Comparison of ENCODE assay signal across 8 mouse cellular contexts in the genomic region with DNA sequence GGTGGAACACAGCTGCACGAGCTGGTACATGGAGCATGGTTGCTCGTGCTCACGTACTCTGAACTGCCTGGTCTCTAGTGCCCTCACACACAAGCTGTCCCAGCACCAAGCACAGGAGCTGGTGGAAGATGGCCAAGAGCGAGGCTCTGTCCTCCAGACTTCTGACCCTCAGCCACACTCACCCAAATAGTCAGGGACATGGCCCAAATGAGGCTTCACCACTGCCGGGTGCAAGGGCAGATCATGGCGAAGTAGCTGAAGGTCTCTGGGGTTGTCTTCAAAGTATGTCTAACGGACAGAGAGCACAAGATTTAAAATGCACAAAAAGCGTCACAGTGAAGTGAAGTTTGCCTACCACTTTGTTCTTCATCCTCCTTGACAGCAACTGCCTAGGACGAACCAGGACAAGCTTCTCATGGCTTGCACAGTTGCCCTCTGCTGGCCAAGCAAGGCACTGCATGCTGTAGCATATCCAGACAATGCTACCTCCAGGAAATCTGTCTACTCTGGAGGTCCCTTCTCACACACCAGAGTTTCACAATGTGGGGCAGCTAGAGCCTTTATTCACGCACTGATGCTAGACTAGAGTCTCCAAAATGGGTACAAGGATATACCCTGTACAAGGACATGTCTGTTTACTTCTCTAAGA. TPM values are rescaled to one million over a fixed set of nuclear protein-coding genes. Genes with fewer than 3 reads are reported as not detected.
A peak's percentile ranks its signal among the peaks of the same experiment; 100 is the strongest.
DNase-seq lines count a peak whose midpoint lies in the region; ATAC-seq lines count a peak whose summit lies in the region.

No protein-coding gene starts in this region.

- peak; percentile 87 for ATAC-seq in megakaryocyte, adult 5-6 weeks (ENCODE audit: poor library complexity, severe bottlenecking)

- peak; percentile 54 to 87 for DNase-seq in adrenal gland, adult (ENCODE audit: inconsistent age in 2 of 2, low spot score in 1 of 2)
- no peak for DNase-seq in adrenal gland, adult 8-10 months
- peak; percentile 78 for DNase-seq in adipocyte (ENCODE audit: low spot score)
- peak; percentile 93 for DNase-seq in embryo, embryonic 10 days (ENCODE audit: low spot score)
- DNase-seq in heart, adult 8-10 months (ENCODE audit: low spot score), result peak; percentile 61
- DNase-seq in layer of hippocampus, postnatal 25 days (ENCODE audit: extremely low spot score in 1 of 2, low spot score in 1 of 2), result peak; percentile 51 to 88
- peak; percentile 79 to 85 for DNase-seq in right cerebral cortex, postnatal 10 days (ENCODE audit: low spot score in 2 of 2)

RNA-seq across cellular contexts. Expression of gene Ddx56, which starts 6.0 kb away (rescaled TPM):
- 10 to 100 TPM; 55.2 to 69.7 (median 60.3) TPM for total RNA-seq in adrenal gland, adult 8-10 months (2022)
- 10 to 100 TPM; 22.6 to 23.5 (median 23.0) TPM for total RNA-seq in heart, adult 8-10 months (2022)
- total RNA-seq in layer of hippocampus, postnatal 25 days (2021), result 10 to 100 TPM; 41.4 to 43.1 TPM
- 11.9 and 14.0 TPM in 2 replicates for total RNA-seq in megakaryocyte, adult 5-6 weeks (2015)
- total RNA-seq in megakaryocyte, adult 5-6 weeks (2017), result 12.8 and 12.9 TPM in 2 replicates

RNA-seq across cellular contexts. Expression of gene Tmed4, which starts 13.1 kb away (rescaled TPM):
- 100 to 1,000 TPM; 116 to 136 (median 128) TPM for total RNA-seq in adrenal gland, adult 8-10 months (2022)
- total RNA-seq in heart, adult 8-10 months (2022), result 100 to 1,000 TPM in 2 of 4 experiments, 10 to 100 TPM in 2; 96.9 to 111 (median 102) TPM
- 100 to 1,000 TPM; 102 TPM for total RNA-seq in layer of hippocampus, postnatal 25 days (2021)
- 34.8 and 40.1 TPM in 2 replicates for total RNA-seq in megakaryocyte, adult 5-6 weeks (2015)
- 35.1 and 35.8 TPM in 2 replicates for total RNA-seq in megakaryocyte, adult 5-6 weeks (2017)

RNA-seq across cellular contexts. Expression of gene Ogdh, which starts 29.9 kb away (rescaled TPM):
- 100 to 1,000 TPM; 373 to 593 (median 476) TPM for total RNA-seq in adrenal gland, adult 8-10 months (2022)
- total RNA-seq in heart, adult 8-10 months (2022), result 1,000 to 10,000 TPM; 1,901 to 2,083 (median 1,945) TPM
- total RNA-seq in layer of hippocampus, postnatal 25 days (2021), result 100 to 1,000 TPM; 229 to 239 TPM
- total RNA-seq in megakaryocyte, adult 5-6 weeks (2015), result 92.5 and 99.3 TPM in 2 replicates
- 74.2 and 90.3 TPM in 2 replicates for total RNA-seq in megakaryocyte, adult 5-6 weeks (2017)

RNA-seq across cellular contexts. Expression of gene Npc1l1, which starts 31.6 kb away (rescaled TPM):
- under 1 TPM in 2 of 4 experiments, not detected in 2; 0.13 to 0.15 TPM for total RNA-seq in adrenal gland, adult 8-10 months (2022)
- under 1 TPM in 1 of 4 experiments, not detected in 3; 0.06 TPM for total RNA-seq in heart, adult 8-10 months (2022)
- total RNA-seq in layer of hippocampus, postnatal 25 days (2021), result under 1 TPM; 0.15 to 0.26 TPM
- total RNA-seq in megakaryocyte, adult 5-6 weeks (2015), result not detected in 2 replicates
- not detected in 2 replicates for total RNA-seq in megakaryocyte, adult 5-6 weeks (2017)
